Mouse (Mus musculus): ENCODE measurements at regions not wholly inside any gene's neighbourhood (a gene's known extent, or its start where the extent isn't known, plus 50 kb on each side); places are given as distances from the start of the nearest gene placed in this dataset.
"Not testable (repeated sequence)": the region's sequence is repeated elsewhere in the genome, so short reads cannot be mapped to it uniquely, and the experiment has no call there.

GRCm38 (mm10) chr13:52279281-52279969 lies 251.7 kb downstream of the Diras2 start:
- peak; percentile 44 to 49 for DNase-seq

GRCm38 (mm10) chr13:52279970-52280348 lies 251.1 kb downstream of the Diras2 start:
- DNase-seq, result no peak

GRCm38 (mm10) chr13:52281271-52281670 lies 249.8 kb downstream of the Diras2 start:
- peak; percentile 53 to 55 for DNase-seq

DNA sequence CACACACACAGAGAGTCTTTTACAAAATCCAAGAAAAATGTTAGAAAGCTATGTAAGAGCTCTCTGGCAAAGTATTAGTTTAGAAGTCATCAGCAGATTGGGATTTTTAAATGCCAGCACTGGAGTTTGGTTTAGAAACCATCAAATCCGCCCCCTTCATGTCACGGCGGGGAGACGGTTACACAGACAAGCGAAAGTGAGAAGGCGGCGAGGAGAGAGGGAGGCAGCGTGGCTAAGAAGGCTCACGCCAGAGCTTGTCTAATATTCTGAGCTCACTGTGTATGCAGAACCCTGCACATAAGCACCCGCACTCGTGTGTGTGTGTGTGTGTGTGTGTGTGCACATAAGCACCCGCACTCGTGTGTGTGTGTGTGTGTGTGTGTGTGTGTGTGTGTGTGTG lies 248.6 kb downstream of the Diras2 start:
- no peak for DNase-seq

DNA sequence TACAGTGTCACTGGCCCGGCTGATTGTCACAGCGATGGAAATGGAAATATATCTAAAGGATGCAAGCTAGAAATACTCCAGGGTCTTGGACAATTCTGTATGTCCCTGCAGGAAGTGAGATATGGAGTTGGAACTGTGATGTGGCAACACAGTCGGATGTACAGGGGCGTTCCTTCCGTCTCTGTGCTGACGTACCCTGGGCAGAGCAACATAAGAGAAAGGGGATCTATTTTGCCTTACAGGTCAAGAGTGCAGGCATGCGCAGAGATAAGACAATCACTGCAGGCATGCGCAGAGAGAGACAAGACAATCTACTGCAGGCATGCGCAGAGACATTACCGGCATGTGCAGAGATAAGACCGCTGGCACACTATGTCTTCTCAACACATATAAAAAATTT lies 247.6 kb downstream of the Diras2 start:
- DNase-seq, result peak in 1 of 2 experiments; percentile 38

- no peak for DNase-seq
Measured at GRCm38 (mm10) chr13:52284026-52284801, 246.9 kb downstream of the Diras2 start.

GRCm38 (mm10) chr13:52288400-52288799 lies 242.7 kb downstream of the Diras2 start:
- no peak for DNase-seq

- DNase-seq, result peak in 1 of 2 experiments; percentile 25
Measured at GRCm38 (mm10) chr13:52295847-52296246, 235.2 kb downstream of the Diras2 start.

DNA sequence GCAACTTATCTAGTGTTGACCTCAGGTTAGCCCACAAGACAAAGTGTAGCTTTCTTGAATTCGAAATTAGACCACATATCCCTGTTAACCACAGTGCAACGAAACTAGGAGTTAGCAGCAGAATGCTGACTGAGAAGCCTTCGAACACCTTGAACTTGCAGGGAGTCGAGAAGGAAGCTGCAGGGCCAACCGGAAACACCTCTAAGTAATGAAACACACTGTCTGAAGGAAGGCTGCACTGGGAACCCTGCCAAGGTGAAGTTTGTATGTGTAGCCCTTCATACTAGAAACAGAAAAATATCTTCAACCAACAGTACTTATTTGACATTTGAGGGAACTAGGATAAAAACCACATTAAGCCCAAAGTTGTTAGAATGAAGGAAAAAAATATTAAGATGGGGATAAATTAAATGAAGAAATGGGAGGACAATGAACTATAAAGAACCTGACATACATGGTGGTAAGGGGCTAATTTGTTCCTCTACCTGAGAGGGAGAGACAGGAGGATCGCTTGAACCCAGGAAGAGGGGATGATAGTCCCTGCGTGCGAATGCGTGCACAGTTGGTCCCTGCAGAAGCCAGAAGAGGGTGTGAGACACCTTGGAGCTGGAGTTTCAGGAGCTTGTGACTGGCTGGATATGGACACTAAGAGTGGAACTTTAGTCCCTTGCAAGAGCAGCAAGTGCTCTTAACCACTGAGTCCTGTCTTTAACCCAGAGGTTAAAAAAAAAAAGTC lies 234.4 kb downstream of the Diras2 start:
- no peak for DNase-seq

GRCm38 (mm10) chr13:52297277-52297623 lies 233.8 kb downstream of the Diras2 start:
- DNase-seq, result no peak

DNA sequence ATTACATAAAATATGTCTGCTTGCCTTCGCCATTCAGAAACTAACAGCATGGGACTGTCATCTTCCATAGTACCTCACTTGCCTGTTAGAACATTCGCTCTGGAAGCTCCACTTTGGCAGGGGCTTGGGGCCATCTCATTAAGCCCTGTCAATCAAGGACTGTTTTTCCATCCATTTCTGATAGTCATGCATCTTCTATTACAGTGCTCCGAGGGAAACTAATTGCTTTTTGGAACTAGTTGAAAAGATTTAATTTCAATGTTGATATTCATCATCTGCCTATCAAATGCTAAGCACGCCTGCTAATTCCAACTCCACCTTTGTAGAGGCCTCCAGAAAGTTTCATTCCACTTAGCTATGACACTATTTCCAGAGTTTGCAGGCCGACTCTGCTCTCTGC lies 232.7 kb downstream of the Diras2 start:
- DNase-seq, result no peak

- peak in 1 of 2 experiments; percentile 19 for DNase-seq
Measured at GRCm38 (mm10) chr13:52305328-52305727, 225.8 kb downstream of the Diras2 start.

- DNase-seq, result peak in 1 of 2 experiments; percentile 16
Measured at GRCm38 (mm10) chr13:52306783-52307440, 224.2 kb downstream of the Diras2 start.

DNA sequence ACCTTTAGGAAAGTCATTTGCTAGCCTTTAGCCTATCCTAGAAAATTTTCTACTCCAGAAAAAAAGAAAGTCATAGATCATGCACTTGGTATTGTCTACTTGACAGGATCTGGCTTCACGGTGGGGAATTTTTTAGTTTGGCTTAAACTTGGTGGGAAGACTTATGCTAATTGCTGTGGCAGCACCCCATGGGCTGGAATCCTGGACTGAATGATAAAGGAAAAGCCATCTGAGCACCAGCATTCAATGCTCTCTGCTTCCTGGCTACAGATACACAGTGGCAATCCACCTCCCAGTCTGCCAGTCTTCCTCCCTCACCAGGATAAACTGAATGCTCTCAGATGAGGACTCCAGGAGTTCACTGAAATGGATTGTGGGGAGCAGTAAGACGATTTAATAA lies 220.1 kb downstream of the Diras2 start:
- DNase-seq, result no peak

GRCm38 (mm10) chr13:52318276-52318675 lies 212.8 kb downstream of the Diras2 start:
- no peak for DNase-seq

- no peak for DNase-seq
Measured at GRCm38 (mm10) chr13:52323691-52324090, 207.4 kb downstream of the Diras2 start.

GRCm38 (mm10) chr13:52324378-52324777 lies 206.7 kb downstream of the Diras2 start:
- DNase-seq, result not testable (repeated sequence)

- not testable (repeated sequence) for DNase-seq
Measured at GRCm38 (mm10) chr13:52325647-52326046, 205.4 kb downstream of the Diras2 start.

GRCm38 (mm10) chr13:52327734-52328133 lies 203.3 kb downstream of the Diras2 start:
- DNase-seq, result no peak

- DNase-seq, result no peak
Measured at GRCm38 (mm10) chr13:52328766-52329165, 202.3 kb downstream of the Diras2 start.

- peak; percentile 19 to 30 for DNase-seq
Measured at GRCm38 (mm10) chr13:52331068-52331467, 200.0 kb downstream of the Diras2 start.

DNA sequence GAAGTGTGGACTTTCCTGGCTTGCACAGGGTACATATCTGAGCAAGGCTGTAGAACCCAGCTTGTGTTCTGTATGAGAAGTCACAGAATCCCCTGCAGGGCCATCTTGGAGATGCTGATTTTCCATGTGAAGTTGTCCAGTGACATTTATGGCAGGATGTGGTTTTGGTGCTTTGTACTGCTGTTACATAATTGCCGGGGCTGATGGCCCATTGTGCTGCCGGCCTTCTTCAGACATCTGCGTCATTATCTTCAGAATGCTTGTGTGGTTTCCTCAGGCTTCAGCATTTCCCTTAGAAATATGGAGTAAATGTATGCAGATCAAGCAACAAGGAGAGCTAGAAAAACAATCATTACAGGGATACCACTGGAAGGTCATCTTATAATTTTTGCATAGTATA lies 196.1 kb downstream of the Diras2 start:
- DNase-seq, result no peak

DNA sequence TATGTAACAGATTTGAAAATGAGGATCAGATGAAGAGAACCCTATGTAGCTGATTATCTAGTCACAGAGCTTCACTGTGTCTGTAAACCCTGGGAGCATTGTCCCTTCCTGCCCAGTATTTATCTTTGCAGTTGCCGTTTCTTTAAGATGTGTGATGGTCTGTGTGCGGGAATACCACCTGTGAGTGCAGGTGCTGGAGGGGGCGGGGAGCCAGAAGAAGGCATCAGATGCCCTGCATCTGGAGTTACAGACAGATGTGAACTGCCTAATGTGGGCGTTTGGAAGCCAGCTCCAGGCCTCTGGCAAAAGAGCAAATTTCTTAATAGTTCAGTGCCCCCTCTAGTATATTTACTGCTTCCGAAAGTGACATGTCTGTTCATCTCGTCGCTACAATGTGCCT lies 193.1 kb downstream of the Diras2 start:
- no peak for DNase-seq
